Mouse (Mus musculus): ENCODE results near the gene Trmt10a. TPM values are rescaled to one million over a fixed set of nuclear protein-coding genes. Genes with fewer than 3 reads are reported as not detected.

Trmt10a gene
- total RNA-seq, 2 experiments from 2014 or later: 5.1 to 7.9 TPM

- DNase-seq (ENCODE audit: low spot score in 2 of 2): no peak
These were observed 50.5 kb downstream of the Trmt10a start, which contains the start of gene 4930579F01Rik for GRCm38 (mm10) chr3:138193683-138194302. Gene 4930579F01Rik (minus strand): TSS chr3:138193825.

DNA sequence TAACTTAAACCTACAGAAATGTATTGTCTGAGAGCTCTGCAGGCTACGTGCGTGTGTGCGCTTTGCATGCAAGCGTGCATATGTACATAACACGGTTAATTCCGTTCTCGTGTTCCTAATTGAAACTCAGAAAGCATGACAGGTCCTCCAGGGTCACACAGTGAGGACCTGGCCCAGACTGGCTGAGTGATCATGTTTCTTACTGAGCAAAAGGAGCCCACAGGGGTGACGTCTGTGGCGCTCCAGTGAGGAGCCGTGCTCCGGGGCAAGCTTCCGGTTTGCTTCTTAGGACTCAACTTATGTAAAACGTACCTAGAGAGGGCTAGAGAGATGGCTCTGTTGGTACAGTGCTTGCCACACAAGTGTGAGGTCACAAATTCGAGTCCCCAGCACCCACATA is 53.8 kb downstream of the Trmt10a start:
- DNase-seq (ENCODE audit: low spot score in 2 of 2): no peak

DNA sequence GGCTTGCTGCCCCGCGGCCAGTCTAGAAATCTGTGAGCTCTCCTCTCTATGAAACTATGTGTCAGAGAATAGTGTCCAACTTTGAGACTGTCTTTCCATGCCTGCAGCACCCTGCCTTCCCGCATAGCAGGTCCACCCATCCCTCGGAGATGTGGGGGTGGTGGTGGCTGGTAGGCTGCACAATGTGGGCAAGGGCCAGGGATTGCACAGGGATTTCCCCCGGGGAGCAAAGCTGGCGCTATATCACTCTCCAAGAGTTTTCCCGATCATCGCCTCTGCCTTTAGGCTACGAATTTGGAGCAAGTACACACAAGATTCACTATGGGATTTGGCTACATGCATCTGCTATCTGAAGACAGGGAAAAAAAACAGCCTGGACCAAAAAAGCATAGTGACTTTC is 54.3 kb downstream of the Trmt10a start:
- DNase-seq (ENCODE audit: low spot score in 2 of 2): no peak

DNA sequence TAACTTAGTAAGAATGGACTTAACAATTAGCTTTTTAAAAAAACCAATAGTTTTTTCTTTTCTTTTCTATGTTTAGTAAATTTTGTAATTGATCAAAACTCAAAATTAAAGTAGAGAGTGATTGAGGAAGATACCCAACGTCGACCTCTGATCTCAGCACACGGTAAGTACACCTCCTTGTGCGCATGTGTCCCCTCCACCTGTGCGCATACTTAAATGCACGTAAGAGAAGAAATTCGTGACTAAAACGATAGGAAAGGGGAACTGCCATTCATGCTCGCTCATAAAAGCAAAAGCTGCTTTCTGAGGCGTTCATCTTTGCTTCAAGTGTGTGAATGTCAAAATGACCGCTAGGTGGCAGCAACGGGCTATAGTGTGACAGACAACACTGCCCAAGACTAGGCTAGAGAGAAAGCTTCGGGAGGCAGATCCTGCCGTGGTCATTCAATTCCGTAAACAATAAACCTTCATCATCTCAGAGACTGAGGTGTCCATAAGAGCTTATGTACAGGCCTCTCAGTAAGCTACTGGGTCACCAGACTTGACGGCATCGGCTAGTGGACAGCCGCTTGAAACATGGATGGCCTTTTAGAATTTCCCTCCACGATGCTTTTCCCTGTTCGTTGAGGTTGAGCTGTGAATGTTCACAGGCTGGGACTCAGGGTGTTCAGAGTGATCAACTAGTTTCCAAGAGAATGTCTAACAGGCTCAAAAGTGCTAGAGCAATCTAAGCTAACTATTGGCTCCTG is 54.9 kb downstream of the Trmt10a start:
- DNase-seq (ENCODE audit: low spot score in 2 of 2): peak; percentile 91 to 95

- no peak for DNase-seq (ENCODE audit: low spot score in 2 of 2)
These were observed 55.4 kb downstream of the Trmt10a start for GRCm38 (mm10) chr3:138198722-138199068.

- no peak for DNase-seq (ENCODE audit: low spot score in 2 of 2)
These were observed 65.6 kb downstream of the Trmt10a start for GRCm38 (mm10) chr3:138208821-138209220.

Other genes with a start within 250 kb of the Trmt10a start
- gene Lamtor3, start 224.9 kb upstream of the Trmt10a start, total RNA-seq (2021): 10 to 100 TPM; 62.9 to 65.8 TPM
- gene Dapp1, start 161.9 kb upstream of the Trmt10a start, total RNA-seq (2021): 1 to 10 TPM; 3.6 to 5.3 TPM
- gene 1110002E22Rik, start 78.4 kb upstream of the Trmt10a start, total RNA-seq (2021): 1 to 10 TPM; 1.4 TPM
- under 1 TPM in 1 of 2 experiments, not detected in 1; 0.32 TPM for gene Gm5105, start 76.1 kb upstream of the Trmt10a start, total RNA-seq (2021)
- 1 to 10 TPM; 4.5 to 5.0 TPM for gene Mttp, start 1.5 kb downstream of the Trmt10a start, total RNA-seq (2021)
- not detected for gene 4930579F01Rik, start 50.4 kb downstream of the Trmt10a start, total RNA-seq (2021)
- gene Adh7, start 74.3 kb downstream of the Trmt10a start, total RNA-seq (2021): under 1 TPM in 1 of 2 experiments, not detected in 1; 0.09 TPM
- gene Adh1, start 117.5 kb downstream of the Trmt10a start, total RNA-seq (2021): 1 to 10 TPM; 1.0 to 1.7 TPM
- not detected for gene Adh6a, start 169.8 kb downstream of the Trmt10a start, total RNA-seq (2021)
- gene Adh6b, start 198.3 kb downstream of the Trmt10a start, total RNA-seq (2021): not detected

Measured in layer of hippocampus, postnatal 14 days (tissue).